In genomic region chr17:31276922-31277918, GRCm38 (mm10) we compare ENCODE assay signal across 8 mouse cellular contexts. TPM values are rescaled to one million over a fixed set of nuclear protein-coding genes. Genes with fewer than 3 reads are reported as not detected.
DNase-seq lines count a peak whose midpoint lies in the region; ATAC-seq lines count a peak whose summit lies in the region.

Gene Rsph1, minus strand, starts transcription at chr17:31277383.

- peaks cover 6% of the 10 kb centered on the region; the same call in 1 of the 2 replicates for H3K4me1 ChIP-seq in hindbrain, embryonic 16.5 days (ENCODE audit: control insufficient read depth, insufficient read depth, low read depth, low read length)

- peak within 1 kb of the TSS; percentile 74 for H3K4me2 ChIP-seq in hindbrain, embryonic 16.5 days (ENCODE audit: low read length)

- H3K9me3 ChIP-seq in hindbrain, embryonic 16.5 days (ENCODE audit: control insufficient read depth, low read length), result no peaks in the 10 kb centered on the region

- H3K9ac ChIP-seq in hindbrain, embryonic 16.5 days (ENCODE audit: low read depth, low read length), result peak within 1 kb of the TSS; percentile 61

- ATAC-seq in hindbrain, embryonic 16.5 days, result peak; percentile 92

- no peaks in the 10 kb centered on the region for H3K27me3 ChIP-seq in hindbrain, embryonic 16.5 days (replicated peaks; ENCODE audit: control insufficient read depth, insufficient read depth, low read length)

- peak within 1 kb of the TSS; percentile 50 for H3K4me3 ChIP-seq in hindbrain, embryonic 16.5 days (ENCODE audit: low read length)

- peak; percentile 95 for DNase-seq in ZHBTc4 (ENCODE audit: low read depth, low spot score)
- peak; percentile 92 for DNase-seq in embryo, embryonic 10 days (ENCODE audit: low spot score)
- peak; percentile 97 to 98 for DNase-seq in gastrocnemius, adult 8-10 months (ENCODE audit: low spot score in 2 of 2)
- peak; percentile 99 for DNase-seq in left cerebral cortex, adult 11 months (ENCODE audit: low spot score)
- DNase-seq in lung, postnatal 25 days (ENCODE audit: low spot score), result peak; percentile 98
- DNase-seq in ovary, postnatal 36 days (ENCODE audit: low spot score), result peak; percentile 100
- DNase-seq in thymus, postnatal 10 days (ENCODE audit: low spot score in 2 of 2), result peak; percentile 89 to 93

- 9% methylated on average over 44 of the region's 44 CpGs for WGBS in hindbrain, embryonic 16.5 days

- H3K27ac ChIP-seq in hindbrain, embryonic 16.5 days (ENCODE audit: low read depth, low read length), result peak within 1 kb of the TSS; percentile 48

- no peaks in the 10 kb centered on the region for H3K36me3 ChIP-seq in hindbrain, embryonic 16.5 days (ENCODE audit: control insufficient read depth, insufficient read depth, low read length)

RNA-seq across cellular contexts. Expression of gene Rsph1, which starts in this region (rescaled TPM):
- total RNA-seq in gastrocnemius, adult 8-10 months (2022), result 1 to 10 TPM; 1.8 to 8.3 (median 4.9) TPM
- polyA plus RNA-seq in hindbrain, embryonic 16.5 days (2015; fragmentation: Nextera tagmentation; extraction: Ambion mirVana), result 6.4 and 8.8 TPM in 2 replicates

Comparison
In these comparisons a context has a peak if more than half of its experiments do, and no peak if none do; other contexts are left out.
1. Peak in every context shown above with its lines: DNase-seq, ATAC-seq, H3K4me3 ChIP-seq and H3K27ac ChIP-seq.